Mouse (Mus musculus) gastrocnemius, postnatal 14 days (tissue): ENCODE data around the gene Otp. TPM values are rescaled to one million over a fixed set of nuclear protein-coding genes. Genes with fewer than 3 reads are reported as not detected.

Experiments used
- DNase-seq: peaks from one replicate; pipeline ENCODE4 v3.0.0; 2021; ENCODE audit warnings: mixed read lengths
- intact Hi-C: fragments of 180-260 bp; cut with DNase I; formaldehyde crosslinking; loops from one replicate; pipeline ENCODE4 v1.15.1; 2025; ENCODE audit warnings: low total_unique reads
- total RNA-seq, 2 experiments: library from RNA; stranded (reverse); gene quantifications; 2 replicates each; pipeline ENCODE4 v1.2.3; 2021

Otp gene
- total RNA-seq, 2 experiments from 2014 or later = not detected

GRCm38 (mm10) chr13:94915654-94916053 is 40.3 kb downstream of the Otp start:
- intact Hi-C loops = no loop called here
- DNase-seq = no peak

- no peak for DNase-seq
- intact Hi-C loops = no loop called here
These were observed 52.7 kb downstream of the Otp start for GRCm38 (mm10) chr13:94928086-94928485.

Other genes with a start within 250 kb of the Otp start
- gene Tbca, start 86.7 kb upstream of the Otp start, total RNA-seq = 10 to 100 TPM; 85.0 to 86.1 TPM
- 10 to 100 TPM; 13.0 to 13.2 TPM for gene Wdr41, start 100.7 kb downstream of the Otp start, total RNA-seq